ENCODE assay signal across 24 mouse cellular contexts in the genomic region with DNA sequence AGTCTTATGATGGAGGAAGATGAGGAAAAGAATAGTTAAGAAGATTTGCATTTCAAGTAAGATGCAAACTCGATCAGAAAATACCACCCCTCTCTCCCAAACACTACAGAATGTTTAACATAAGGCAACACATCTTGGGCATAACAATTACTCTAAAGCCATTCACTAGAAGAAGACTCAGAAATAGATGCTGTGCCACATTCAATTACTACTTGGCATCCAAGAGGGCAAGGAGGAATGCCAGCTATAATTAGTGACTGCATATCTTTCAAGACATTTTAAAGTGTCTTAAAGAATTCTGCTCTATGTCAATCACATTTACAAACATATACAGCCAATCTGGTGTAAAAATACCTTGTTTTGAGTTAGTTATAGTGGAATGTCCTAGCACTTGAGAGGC. TPM values are rescaled to one million over a fixed set of nuclear protein-coding genes. Genes with fewer than 3 reads are reported as not detected.
DNase-seq lines count a peak whose midpoint lies in the region; ATAC-seq and TF ChIP-seq lines count a peak whose summit lies in the region.
"Had no signal": no experiment of that assay in that cellular context is flagged by ENCODE, and none has a peak within 500 bp of the region (broad histone marks: within the 10 kb centered on the region; RNA-seq: fewer than 3 reads in every experiment).

No protein-coding gene starts in this region.

- H3K4me2 ChIP-seq in forebrain, embryonic 13.5 days = no peak overlapping the region
- no peak overlapping the region for H3K4me2 ChIP-seq in forebrain, embryonic 11.5 days (ENCODE audit: low read depth, low read length, severe bottlenecking)
- H3K4me2 ChIP-seq in forebrain, embryonic 16.5 days (ENCODE audit: low read length) = no peak overlapping the region
- no peak overlapping the region for H3K4me2 ChIP-seq in forebrain, embryonic 15.5 days (replicated peaks)
- H3K4me2 ChIP-seq: embryonic facial prominence, embryonic 13.5 days; embryonic facial prominence, embryonic 15.5 days had no signal

- no peak for TF ChIP-seq CTCF in brain, embryonic 14.5 days (IDR thresholded peaks at IDR 0.05; ENCODE audit: borderline replicate concordance, extremely low read depth, insufficient read depth, insufficient read length)

- H3K27ac ChIP-seq in forebrain, embryonic 13.5 days = no peak overlapping the region
- H3K27ac ChIP-seq in forebrain, embryonic 11.5 days (ENCODE audit: low read depth, low read length) = no peak overlapping the region
- no peak overlapping the region for H3K27ac ChIP-seq in forebrain, embryonic 16.5 days (ENCODE audit: low read length)
- no peak overlapping the region for H3K27ac ChIP-seq in forebrain, embryonic 15.5 days (replicated peaks)
- H3K27ac ChIP-seq: embryonic facial prominence, embryonic 13.5 days; embryonic facial prominence, embryonic 15.5 days had no signal

- no peak overlapping the region for H3K4me3 ChIP-seq in forebrain, embryonic 13.5 days
- no peak overlapping the region for H3K4me3 ChIP-seq in forebrain, embryonic 11.5 days (ENCODE audit: low read depth, low read length)
- no peak overlapping the region for H3K4me3 ChIP-seq in forebrain, embryonic 16.5 days (replicated peaks; ENCODE audit: low read length)
- H3K4me3 ChIP-seq in forebrain, embryonic 15.5 days = no peak overlapping the region
- H3K4me3 ChIP-seq: embryonic facial prominence, embryonic 13.5 days; embryonic facial prominence, embryonic 15.5 days; erythroblast, embryonic 14.5 days had no signal

- H3K4me1 ChIP-seq in forebrain, embryonic 13.5 days = no peaks in the 10 kb centered on the region
- H3K4me1 ChIP-seq in forebrain, embryonic 11.5 days (replicated peaks; ENCODE audit: control insufficient read depth, insufficient read depth, low read length) = no peaks in the 10 kb centered on the region
- H3K4me1 ChIP-seq in forebrain, embryonic 16.5 days (replicated peaks; ENCODE audit: control insufficient read depth, insufficient read depth, low read length) = peaks cover 8% of the 10 kb centered on the region
- peaks cover 13% of the 10 kb centered on the region for H3K4me1 ChIP-seq in forebrain, embryonic 15.5 days
- H3K4me1 ChIP-seq: embryonic facial prominence, embryonic 13.5 days; embryonic facial prominence, embryonic 15.5 days had no signal

- whole genome bisulfite sequencing in forebrain, embryonic 13.5 days = 75% methylated on average over 1 of the region's 1 CpGs
- WGBS in forebrain, embryonic 11.5 days = 64% methylated on average over 1 of the region's 1 CpGs
- 36% methylated on average over 1 of the region's 1 CpGs for WGBS in forebrain, embryonic 16.5 days
- 36% methylated on average over 1 of the region's 1 CpGs for WGBS in forebrain, embryonic 15.5 days

- H3K9me3 ChIP-seq in forebrain, embryonic 13.5 days (replicated peaks) = no peaks in the 10 kb centered on the region
- H3K9me3 ChIP-seq in forebrain, embryonic 11.5 days (ENCODE audit: control insufficient read depth, low read length) = no peaks in the 10 kb centered on the region
- H3K9me3 ChIP-seq in forebrain, embryonic 16.5 days (ENCODE audit: control insufficient read depth, low read length) = no peaks in the 10 kb centered on the region
- H3K9me3 ChIP-seq in forebrain, embryonic 15.5 days = no peaks in the 10 kb centered on the region
- H3K9me3 ChIP-seq: embryonic facial prominence, embryonic 13.5 days; embryonic facial prominence, embryonic 15.5 days; G1E had no signal

- no peaks in the 10 kb centered on the region for H3K27me3 ChIP-seq in forebrain, embryonic 13.5 days
- no peaks in the 10 kb centered on the region for H3K27me3 ChIP-seq in forebrain, embryonic 11.5 days (ENCODE audit: control insufficient read depth, insufficient read depth, low read length)
- H3K27me3 ChIP-seq in forebrain, embryonic 16.5 days (replicated peaks; ENCODE audit: control insufficient read depth, insufficient read depth, low read length) = no peaks in the 10 kb centered on the region
- H3K27me3 ChIP-seq in forebrain, embryonic 15.5 days = no peaks in the 10 kb centered on the region
- H3K27me3 ChIP-seq: CH12.LX; embryonic facial prominence, embryonic 13.5 days; embryonic facial prominence, embryonic 15.5 days had no signal

- DNase-seq in forebrain, embryonic 11.5 days (ENCODE audit: low spot score) = no peak
- DNase-seq in brain, embryonic 14.5 days (ENCODE audit: low read depth) = peak; percentile 62
- DNase-seq: adrenal gland, adult 8-10 months; adrenal gland, postnatal 14 days; adrenal gland, postnatal 36 days; B cell, adult 2 months; cerebellum, adult 11 months; cerebellum, adult 18-20 months; cerebellum, adult 8-10 months; cerebellum, adult 9-11 months; cerebellum, postnatal 14 days; cerebellum, postnatal 36 days; embryo, embryonic 11 days had no signal

- no peaks in the 10 kb centered on the region for H3K36me3 ChIP-seq in forebrain, embryonic 13.5 days (ENCODE audit: poor library complexity, severe bottlenecking)
- H3K36me3 ChIP-seq in forebrain, embryonic 11.5 days (ENCODE audit: control insufficient read depth, insufficient read depth, low read length) = no peaks in the 10 kb centered on the region
- H3K36me3 ChIP-seq in forebrain, embryonic 16.5 days (ENCODE audit: control insufficient read depth, insufficient read depth) = no peaks in the 10 kb centered on the region
- no peaks in the 10 kb centered on the region for H3K36me3 ChIP-seq in forebrain, embryonic 15.5 days
- H3K36me3 ChIP-seq: embryonic facial prominence, embryonic 13.5 days; embryonic facial prominence, embryonic 15.5 days; G1E had no signal

- ATAC-seq in forebrain, embryonic 13.5 days = peak; percentile 19; the same call in 1 of the 2 replicates
- ATAC-seq in forebrain, embryonic 11.5 days (replicated peaks; ENCODE audit: low FRiP score) = no peak
- peak; percentile 39; the same call in 1 of the 2 replicates for ATAC-seq in forebrain, embryonic 16.5 days
- no peak for ATAC-seq in forebrain, embryonic 15.5 days (replicated peaks)
- ATAC-seq: activated CD4-positive, CD25-positive, alpha-beta regulatory T cell, adult 4 months; CD4-positive, CD25-positive, alpha-beta regulatory T cell, adult 4 months; Patski had no signal

- no peak overlapping the region for H3K9ac ChIP-seq in forebrain, embryonic 13.5 days
- H3K9ac ChIP-seq in forebrain, embryonic 11.5 days (ENCODE audit: low read length) = no peak overlapping the region
- no peak overlapping the region for H3K9ac ChIP-seq in forebrain, embryonic 16.5 days (replicated peaks; ENCODE audit: low read depth, low read length)
- H3K9ac ChIP-seq in forebrain, embryonic 15.5 days (replicated peaks) = no peak overlapping the region
- H3K9ac ChIP-seq: embryonic facial prominence, embryonic 13.5 days; embryonic facial prominence, embryonic 15.5 days had no signal

- no peak for TF ChIP-seq POLR2A in brain, embryonic 14.5 days (IDR thresholded peaks at IDR 0.05; ENCODE audit: borderline replicate concordance, extremely low read depth, insufficient read depth, insufficient read length, poor library complexity, severe bottlenecking)

RNA-seq across cellular contexts. Expression of gene Gucy1a1, which starts 10.1 kb away (rescaled TPM):
- 15.3 and 17.4 TPM in 2 replicates for polyA plus RNA-seq in forebrain, embryonic 13.5 days (2015; fragmentation: Nextera tagmentation; extraction: Ambion mirVana)
- 2.4 and 2.6 TPM in 2 replicates for polyA plus RNA-seq in forebrain, embryonic 11.5 days (2014; fragmentation: Nextera tagmentation; extraction: Ambion mirVana)
- polyA plus RNA-seq in forebrain, embryonic 16.5 days (2015; fragmentation: Nextera tagmentation; extraction: Ambion mirVana) = 68.9 and 75.3 TPM in 2 replicates
- 42.4 and 51.8 TPM in 2 replicates for polyA plus RNA-seq in forebrain, embryonic 15.5 days (2015; fragmentation: Nextera tagmentation; extraction: Ambion mirVana)
- 14.0 and 16.5 TPM in 2 replicates for polyA plus RNA-seq in brain, embryonic 14.5 days (2012; rRNA removed)
- polyA plus RNA-seq: erythroblast, embryonic 14.5 days; G1E; Patski had no signal

Comparison
In these comparisons a context has a peak if more than half of its experiments do, and no peak if none do; other contexts are left out.
1. ATAC-seq: peak in forebrain, embryonic 13.5 days (single experiment) and forebrain, embryonic 16.5 days (single experiment); none in forebrain, embryonic 11.5 days (single experiment) and forebrain, embryonic 15.5 days (single experiment).